Mouse (Mus musculus): ENCODE results near the gene Bin2. TPM values are rescaled to one million over a fixed set of nuclear protein-coding genes. Genes with fewer than 3 reads are reported as not detected.
A peak's percentile ranks its signal among the peaks of the same experiment; 100 is the strongest.

The Bin2 gene
- total and polyA plus RNA-seq, 2 experiments from 2014 or later = 0.42 to 0.68 TPM

DNA sequence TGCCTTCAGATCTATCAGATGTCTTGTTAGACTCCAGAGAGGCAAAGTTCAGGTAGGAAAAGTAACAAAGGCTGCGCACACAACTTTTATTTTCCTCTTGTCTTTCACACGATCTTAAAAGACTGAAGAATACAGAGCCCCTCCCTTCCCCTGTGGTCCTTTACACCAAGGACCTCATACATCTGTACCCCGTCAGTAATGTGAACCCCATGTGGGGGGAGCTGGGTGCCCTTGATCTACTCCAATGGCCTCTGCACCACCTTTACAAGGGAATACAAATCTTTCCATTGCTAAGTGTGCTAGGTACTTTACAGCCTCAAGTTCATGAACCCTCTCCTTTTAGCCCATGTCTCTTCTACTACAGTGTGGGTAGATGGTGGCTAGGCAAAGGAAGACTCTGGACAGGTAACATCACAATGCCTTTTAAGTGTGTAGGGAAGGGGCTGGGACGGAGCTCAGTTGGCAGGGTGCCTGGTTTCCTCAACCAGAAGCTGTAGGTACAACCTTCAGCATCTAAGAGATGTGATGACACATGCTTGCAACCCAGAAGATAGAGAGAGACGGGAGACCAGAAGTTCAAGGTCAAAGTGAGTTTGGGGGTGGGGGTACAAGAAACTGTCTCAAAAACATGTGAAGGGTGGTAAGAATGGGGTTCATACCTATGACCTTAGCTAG lies 1.3 kb downstream of the Bin2 start:
- DNase-seq (ENCODE audit: low spot score) (no peak), ATAC-seq (ENCODE audit: insufficient read depth, low read depth) (no peak)
- Histone ChIP-seq H3K4me2 (ENCODE audit: low read depth, low read length) (peak overlapping the region; percentile 19; the same call in 1 of the 2 replicates), H3K9me3 (replicated peaks; ENCODE audit: control insufficient read depth, low read length) (no peaks in the 10 kb centered on the region), H3K4me3 (ENCODE audit: low read depth, low read length) (no peak overlapping the region), H3K4me1 (ENCODE audit: control insufficient read depth, insufficient read depth) (0 out of 2 replicates have a peak, but pooled peaks cover 7% of the 10 kb centered on the region), H3K27ac (ENCODE audit: low read depth) (no peak overlapping the region), H3K9ac (replicated peaks; ENCODE audit: low read depth, low read length) (no peak overlapping the region), H3K36me3 (replicated peaks; ENCODE audit: control insufficient read depth, insufficient read depth, low read length) (no peaks in the 10 kb centered on the region), H3K27me3 (ENCODE audit: control insufficient read depth, insufficient read depth, low read length) (no peaks in the 10 kb centered on the region)
- TF ChIP-seq CTCF (IDR thresholded peaks at IDR 0.05; ENCODE audit: low read depth) (no peak), EP300 (IDR thresholded peaks at IDR 0.05; ENCODE audit: low read depth) (no peak)
- 70% methylated on average over 5 of the region's 5 CpGs for WGBS

DNA sequence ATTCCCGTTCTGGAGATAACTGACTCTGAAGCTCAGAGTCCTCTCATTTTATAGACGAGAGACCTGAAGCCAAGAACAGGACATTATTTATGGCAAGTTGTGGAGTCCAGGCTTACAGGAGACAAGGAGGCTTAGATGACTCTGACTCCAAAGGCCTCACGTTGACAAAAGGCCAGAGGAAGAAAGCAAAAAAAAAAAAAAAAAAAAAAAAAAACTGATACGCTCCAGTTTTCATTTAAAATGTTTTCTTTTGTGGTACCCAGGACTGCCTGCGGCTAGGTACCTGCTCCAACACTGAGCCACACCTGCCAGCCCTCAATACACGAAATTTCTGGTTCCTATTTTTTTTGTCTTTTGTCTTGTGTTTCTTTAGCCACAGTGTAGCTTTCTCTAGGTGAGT lies 1.9 kb downstream of the Bin2 start:
- DNase-seq (ENCODE audit: low spot score) = no peak
- 43% methylated on average over 6 of the region's 6 CpGs for WGBS
- no peaks in the 10 kb centered on the region for H3K36me3 ChIP-seq (replicated peaks; ENCODE audit: control insufficient read depth, insufficient read depth, low read length)
- no peaks in the 10 kb centered on the region for H3K27me3 ChIP-seq (ENCODE audit: control insufficient read depth, insufficient read depth, low read length)
- 0 out of 2 replicates have a peak, but pooled peaks cover 5% of the 10 kb centered on the region for H3K4me1 ChIP-seq (ENCODE audit: control insufficient read depth, insufficient read depth)
- no peaks in the 10 kb centered on the region for H3K9me3 ChIP-seq (replicated peaks; ENCODE audit: control insufficient read depth, low read length)
- ATAC-seq (ENCODE audit: insufficient read depth, low read depth) = no peak
- H3K4me2 ChIP-seq (ENCODE audit: low read depth, low read length) = peak overlapping the region; percentile 19; the same call in 1 of the 2 replicates
- no peak overlapping the region for H3K4me3 ChIP-seq (ENCODE audit: low read depth, low read length)
- TF ChIP-seq CTCF (IDR thresholded peaks at IDR 0.05; ENCODE audit: low read depth) (no peak), EP300 (IDR thresholded peaks at IDR 0.05; ENCODE audit: low read depth) (no peak)
- no peak overlapping the region for H3K27ac ChIP-seq (ENCODE audit: low read depth)
- no peak overlapping the region for H3K9ac ChIP-seq (replicated peaks; ENCODE audit: low read depth, low read length)

DNA sequence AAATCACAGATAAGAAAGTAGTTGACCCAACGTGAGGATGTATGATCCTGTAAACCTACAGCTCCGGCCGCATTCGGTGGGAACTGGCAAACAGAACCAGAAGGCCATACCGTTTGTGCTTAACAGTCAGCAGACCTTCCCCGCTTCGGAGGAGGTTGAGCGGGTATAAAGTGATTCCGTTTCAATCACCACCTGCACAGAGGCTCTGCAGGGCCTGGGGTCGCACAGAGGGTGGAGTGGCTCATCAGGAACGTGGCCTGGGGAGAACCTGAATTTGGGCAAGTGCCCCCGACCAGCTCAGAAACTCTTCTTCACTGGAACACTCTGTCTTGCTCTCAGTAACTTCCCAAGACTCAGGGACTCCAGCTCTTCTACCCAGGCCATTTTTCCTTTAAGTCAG lies 2.5 kb downstream of the Bin2 start:
- TF ChIP-seq EP300 (IDR thresholded peaks at IDR 0.05; ENCODE audit: low read depth) (no peak), CTCF (IDR thresholded peaks at IDR 0.05; ENCODE audit: low read depth) (no peak)
- peak overlapping the region; percentile 50 for H3K27ac ChIP-seq (ENCODE audit: low read depth)
- 0 out of 2 replicates have a peak, but pooled peaks cover 5% of the 10 kb centered on the region for H3K4me1 ChIP-seq (ENCODE audit: control insufficient read depth, insufficient read depth)
- ATAC-seq (ENCODE audit: insufficient read depth, low read depth) (0 out of 2 replicates have a peak, but pooled peaks have one; percentile 17), DNase-seq (ENCODE audit: low spot score) (no peak)
- H3K27me3 ChIP-seq (ENCODE audit: control insufficient read depth, insufficient read depth, low read length) = no peaks in the 10 kb centered on the region
- H3K4me3 ChIP-seq (ENCODE audit: low read depth, low read length) = no peak overlapping the region
- no peaks in the 10 kb centered on the region for H3K9me3 ChIP-seq (replicated peaks; ENCODE audit: control insufficient read depth, low read length)
- 34% methylated on average over 12 of the region's 12 CpGs for WGBS
- no peak overlapping the region for H3K9ac ChIP-seq (replicated peaks; ENCODE audit: low read depth, low read length)
- no peaks in the 10 kb centered on the region for H3K36me3 ChIP-seq (replicated peaks; ENCODE audit: control insufficient read depth, insufficient read depth, low read length)
- H3K4me2 ChIP-seq (ENCODE audit: low read depth, low read length) = peak overlapping the region; percentile 28; the same call in 1 of the 2 replicates

DNA sequence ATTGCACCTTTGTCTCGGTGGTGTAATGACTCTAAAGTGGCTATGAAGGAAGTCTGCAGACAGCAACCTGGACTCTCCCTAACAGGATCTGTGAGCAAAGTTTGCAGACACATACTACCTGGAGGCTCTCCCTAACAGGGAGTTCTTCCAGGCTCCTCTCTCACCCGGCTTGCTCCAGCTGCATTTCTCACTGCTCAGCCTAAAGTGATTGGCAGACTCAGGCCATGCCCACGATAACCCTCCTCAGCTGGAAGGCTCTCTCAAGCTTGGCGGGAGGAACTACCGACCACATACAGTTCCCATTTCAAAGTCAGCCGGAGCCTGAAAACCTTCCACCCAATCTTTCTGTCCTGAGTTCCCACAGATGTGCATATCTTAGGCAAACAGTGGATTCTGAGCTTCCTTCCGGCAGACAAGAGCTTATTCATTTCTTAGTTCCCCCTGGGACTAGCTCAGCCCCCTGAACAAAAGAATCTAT lies 3.1 kb downstream of the Bin2 start:
- H3K4me1 ChIP-seq (ENCODE audit: control insufficient read depth, insufficient read depth) = 0 out of 2 replicates have a peak, but pooled peaks cover 5% of the 10 kb centered on the region
- WGBS = 7% methylated on average over 7 of the region's 7 CpGs
- no peak overlapping the region for H3K4me3 ChIP-seq (ENCODE audit: low read depth, low read length)
- DNase-seq (ENCODE audit: low spot score) = peak; percentile 44
- no peaks in the 10 kb centered on the region for H3K27me3 ChIP-seq (ENCODE audit: control insufficient read depth, insufficient read depth, low read length)
- no peak overlapping the region for H3K9ac ChIP-seq (replicated peaks; ENCODE audit: low read depth, low read length)
- no peaks in the 10 kb centered on the region for H3K36me3 ChIP-seq (replicated peaks; ENCODE audit: control insufficient read depth, insufficient read depth, low read length)
- 0 out of 2 replicates have a peak, but pooled peaks have one; percentile 27 for ATAC-seq (ENCODE audit: insufficient read depth, low read depth)
- H3K9me3 ChIP-seq (replicated peaks; ENCODE audit: control insufficient read depth, low read length) = no peaks in the 10 kb centered on the region
- peak overlapping the region; percentile 28; the same call in 1 of the 2 replicates for H3K4me2 ChIP-seq (ENCODE audit: low read depth, low read length)
- TF ChIP-seq CTCF (IDR thresholded peaks at IDR 0.05; ENCODE audit: low read depth) = no peak
- no peak for TF ChIP-seq EP300 (IDR thresholded peaks at IDR 0.05; ENCODE audit: low read depth)
- H3K27ac ChIP-seq (ENCODE audit: low read depth) = peak overlapping the region; percentile 50

DNA sequence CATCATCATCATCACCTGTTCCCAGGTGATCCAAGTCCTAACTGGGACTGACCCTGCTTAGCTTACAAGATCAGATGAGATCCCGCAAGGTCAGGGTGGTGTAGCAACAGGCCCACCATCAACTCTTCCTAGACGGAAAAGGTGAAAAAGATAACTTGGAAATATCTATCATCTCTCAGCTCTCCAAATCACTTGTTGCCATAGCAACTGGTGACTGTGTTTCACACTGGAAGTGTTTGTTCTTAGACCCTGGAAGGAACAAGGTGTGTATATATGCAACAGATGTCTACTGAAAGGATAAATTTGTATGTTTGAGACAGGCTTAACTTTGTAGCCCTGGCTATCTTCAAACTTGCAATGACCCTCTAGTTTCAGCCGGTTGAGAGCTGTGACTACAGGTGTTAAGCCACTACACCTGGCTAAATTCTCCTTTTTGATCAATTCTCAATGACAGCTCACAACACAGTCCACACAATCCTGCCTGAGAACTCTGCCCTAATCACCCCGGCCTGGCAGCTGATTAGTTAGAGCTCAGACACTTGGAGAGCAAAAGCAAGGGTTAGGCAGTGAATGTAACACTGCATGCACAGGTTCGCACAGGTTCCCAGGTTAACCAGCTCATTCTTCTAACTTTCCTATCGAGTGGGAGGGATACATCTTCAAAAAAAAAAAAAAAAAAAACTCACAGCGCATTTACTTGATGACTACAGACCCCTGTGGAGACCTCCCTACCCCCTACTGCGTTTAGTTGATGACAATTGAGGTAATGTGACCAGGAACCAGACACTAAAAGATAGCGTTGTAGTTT lies 3.7 kb downstream of the Bin2 start:
- DNase-seq (ENCODE audit: low spot score) (no peak), ATAC-seq (ENCODE audit: insufficient read depth, low read depth) (no peak)
- Histone ChIP-seq H3K9ac (replicated peaks; ENCODE audit: low read depth, low read length) (no peak overlapping the region), H3K36me3 (replicated peaks; ENCODE audit: control insufficient read depth, insufficient read depth, low read length) (no peaks in the 10 kb centered on the region), H3K27ac (ENCODE audit: low read depth) (peak overlapping the region; percentile 50; the same call in 1 of the 2 replicates), H3K4me2 (ENCODE audit: low read depth, low read length) (peak overlapping the region; percentile 28; the same call in 1 of the 2 replicates), H3K27me3 (ENCODE audit: control insufficient read depth, insufficient read depth, low read length) (no peaks in the 10 kb centered on the region), H3K4me1 (ENCODE audit: control insufficient read depth, insufficient read depth) (0 out of 2 replicates have a peak, but pooled peaks cover 5% of the 10 kb centered on the region), H3K9me3 (replicated peaks; ENCODE audit: control insufficient read depth, low read length) (no peaks in the 10 kb centered on the region), H3K4me3 (ENCODE audit: low read depth, low read length) (no peak overlapping the region)
- TF ChIP-seq CTCF (IDR thresholded peaks at IDR 0.05; ENCODE audit: low read depth) (no peak), EP300 (IDR thresholded peaks at IDR 0.05; ENCODE audit: low read depth) (no peak)
- WGBS = 37% methylated on average over 8 of the region's 9 CpGs
